Mouse (Mus musculus) kidney, adult 2 months (tissue): ENCODE measurements around the gene Sesn3. TPM values are rescaled to one million over a fixed set of nuclear protein-coding genes. Genes with fewer than 3 reads are reported as not detected.

Experiments used
- DNase-seq: peaks from one replicate; pipeline ENCODE4 v3.0.0; 2021
- H3K27ac ChIP-seq: fragments of 200-500 bp; 2 replicates; pipeline ENCODE4 v1.5.1; 2012; ENCODE audit warnings: low read depth, low read length, control low read depth, inconsistent platforms; ENCODE audit not compliant: insufficient read depth
- H3K27me3 ChIP-seq: fragments of 200-500 bp; replicated peaks from 2 replicates; pipeline ENCODE4 v1.6.1; 2012; ENCODE audit warnings: mild to moderate bottlenecking, moderate library complexity, low read length, inconsistent platforms; ENCODE audit not compliant: control insufficient read depth, insufficient read depth
- H3K36me3 ChIP-seq: fragments of 200-500 bp; 2 replicates; pipeline ENCODE4 v1.6.1; 2012; ENCODE audit warnings: mild to moderate bottlenecking, moderate library complexity, low read length, inconsistent platforms; ENCODE audit not compliant: control insufficient read depth, insufficient read depth
- H3K4me1 ChIP-seq: fragments of 200-500 bp; 2 replicates; pipeline ENCODE4 v1.6.1; 2011; ENCODE audit warnings: low read length; ENCODE audit not compliant: control insufficient read depth, insufficient read depth
- H3K4me3 ChIP-seq: fragments of 200-500 bp; 2 replicates; pipeline ENCODE4 v1.5.1; 2011; ENCODE audit warnings: mild to moderate bottlenecking, low read depth, low read length, control low read depth; ENCODE audit not compliant: insufficient read depth
- CTCF ChIP-seq: fragments of 200-500 bp; conservative IDR thresholded peaks from 2 replicates; pipeline ENCODE4 v1.5.1; 2011; ENCODE audit warnings: low read depth, mild to moderate bottlenecking, control low read depth, low read length, moderate library complexity, mixed read lengths; ENCODE audit not compliant: insufficient read depth, insufficient read length
- POLR2A ChIP-seq: fragments of 200-500 bp; IDR thresholded peaks from one replicate; pipeline ENCODE4 v1.6.1; 2011; ENCODE audit warnings: low read depth, low read length, control low read depth
- WGBS: fragments of 180-500 bp; shearing (Covaris S2); methylation state at CpG from one replicate; pipeline ENCODE4 v1.1.7; 2018; 5-methylcytosine and 5-hydroxymethylcytosine counted together
- polyA plus RNA-seq: library from polyadenylated mRNA; depleted of rRNA; stranded (reverse); fragments of >200 nt; gene quantifications from 2 replicates; pipeline ENCODE4 v1.2.3, GENCODE M21; 2012

The Sesn3 gene
- polyA plus RNA-seq, 1 experiment: 13.0 TPM

DNA sequence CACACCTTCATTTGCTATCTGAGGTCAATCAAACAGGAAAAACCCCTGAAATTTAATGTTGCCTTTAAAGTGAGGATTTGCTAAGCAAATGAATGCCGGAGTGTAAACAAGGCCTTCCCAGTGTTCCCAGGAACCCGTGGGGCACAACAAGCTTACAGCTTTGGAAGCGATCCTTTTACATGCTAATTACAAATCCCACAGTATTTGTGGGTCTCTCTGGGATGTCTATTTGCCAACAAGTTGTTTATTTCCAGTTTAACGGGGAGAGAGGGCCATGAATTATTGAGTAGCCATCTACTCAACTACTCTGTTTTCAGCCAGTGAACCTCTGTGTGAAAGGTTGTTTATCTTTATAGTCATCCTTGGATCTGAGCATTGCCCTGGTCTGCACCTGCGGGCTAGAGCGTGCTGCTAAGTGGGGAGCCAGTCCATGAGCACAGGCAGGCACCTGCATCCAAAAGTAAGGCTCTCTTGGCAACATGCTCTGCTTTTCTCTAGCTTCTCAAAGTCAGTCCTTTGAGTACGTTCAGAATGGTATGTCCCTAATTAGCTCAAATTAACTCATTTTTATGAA, 29.8 kb upstream of the Sesn3 start:
- Histone ChIP-seq H3K4me3 (no peak overlapping the region), H3K27me3 (no peaks in the 10 kb centered on the region), H3K36me3 (no peaks in the 10 kb centered on the region), H3K27ac (no peak overlapping the region), H3K4me1 (no peaks in the 10 kb centered on the region; the same call in 1 of the 2 replicates)
- no peak for DNase-seq
- no peak for TF ChIP-seq POLR2A
- TF ChIP-seq CTCF: no peak
- 64% methylated on average over 7 of the region's 7 CpGs for WGBS

DNA sequence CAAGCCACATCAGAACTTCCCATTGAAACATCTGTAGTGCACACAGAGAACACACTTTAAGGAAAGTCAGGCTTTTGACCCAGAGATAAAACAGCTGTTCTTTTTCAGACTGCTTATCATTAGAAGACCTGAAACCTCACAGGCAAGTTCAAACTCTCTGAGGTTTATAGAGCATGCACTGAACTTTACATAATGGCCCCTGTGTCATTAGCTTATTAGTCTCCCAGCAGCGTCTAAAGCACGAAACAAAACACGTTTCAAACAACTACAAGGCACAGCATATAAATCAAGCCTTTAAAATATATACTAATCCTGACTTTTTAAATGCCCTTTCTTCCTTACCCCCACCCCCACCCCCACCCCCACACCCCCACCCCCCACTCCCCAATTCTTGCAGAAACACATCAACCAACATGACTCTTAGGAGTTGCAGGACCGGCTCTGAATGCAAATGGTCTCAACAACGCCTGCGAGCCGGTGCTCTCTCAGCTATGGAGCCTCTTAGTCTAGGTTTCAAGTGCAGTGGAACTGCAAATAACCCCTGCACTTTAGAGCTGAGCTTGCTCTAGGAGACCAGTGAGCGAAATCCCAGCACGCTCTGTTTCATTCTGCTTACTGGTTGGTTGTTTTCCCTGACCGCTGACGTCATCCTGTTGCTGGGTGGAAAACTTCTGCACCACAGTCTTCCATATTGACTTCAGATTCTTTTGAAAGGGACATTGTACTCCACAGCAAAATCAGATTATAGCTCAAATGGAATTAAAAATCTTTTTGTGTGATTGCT, 28.7 kb upstream of the Sesn3 start:
- H3K27ac ChIP-seq: no peak overlapping the region; the same call in 1 of the 2 replicates

DNA sequence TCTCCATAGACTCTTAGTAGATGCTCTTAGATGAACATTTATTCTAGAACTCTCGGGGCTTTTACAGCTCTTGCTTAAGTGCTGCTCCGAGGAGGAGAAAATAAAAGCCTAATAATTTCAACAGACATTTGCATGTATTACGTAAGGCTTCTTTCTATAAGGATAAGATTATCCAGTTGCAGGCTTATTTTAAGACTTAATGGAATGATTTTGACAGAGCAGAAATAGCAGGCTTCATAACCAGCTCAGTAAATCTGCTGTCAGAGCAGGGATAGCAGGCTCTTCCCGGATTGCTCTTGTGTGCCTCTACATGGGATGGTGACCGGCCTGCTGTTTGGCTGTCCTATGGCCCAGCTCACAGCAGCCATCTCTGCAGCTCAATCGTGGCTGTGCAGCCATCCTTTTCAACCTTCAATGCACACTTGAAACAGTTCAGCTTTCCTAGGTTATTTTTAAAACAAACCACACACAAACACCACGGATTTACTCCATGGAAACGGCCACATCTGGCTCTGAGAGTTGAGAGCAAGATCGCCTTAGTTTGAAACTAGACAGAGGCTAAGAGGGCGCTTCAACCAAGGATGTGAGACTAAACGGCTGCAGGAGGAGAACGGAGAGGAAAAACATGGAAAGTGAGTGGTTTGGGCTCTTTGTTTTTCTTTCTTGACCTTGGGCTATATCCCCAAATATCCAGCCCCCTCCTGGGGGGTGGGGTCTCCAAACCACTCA, 27.2 kb upstream of the Sesn3 start:
- WGBS: 64% methylated on average over 12 of the region's 12 CpGs
- no peaks in the 10 kb centered on the region for H3K36me3 ChIP-seq
- no peaks in the 10 kb centered on the region for H3K27me3 ChIP-seq
- H3K4me1 ChIP-seq: no peaks in the 10 kb centered on the region; the same call in 1 of the 2 replicates
- no peak for DNase-seq
- TF ChIP-seq CTCF (no peak), POLR2A (no peak)
- no peak overlapping the region for H3K27ac ChIP-seq
- no peak overlapping the region for H3K4me3 ChIP-seq

More for the DNA sequence above, 28.7 kb upstream of the Sesn3 start:
- DNase-seq: peak; percentile 67
- H3K27me3 ChIP-seq: no peaks in the 10 kb centered on the region
- WGBS: 34% methylated on average over 11 of the region's 11 CpGs
- TF ChIP-seq CTCF (no peak), POLR2A (no peak)
- no peaks in the 10 kb centered on the region; the same call in 1 of the 2 replicates for H3K4me1 ChIP-seq
- no peak overlapping the region for H3K4me3 ChIP-seq
- no peaks in the 10 kb centered on the region for H3K36me3 ChIP-seq

DNA sequence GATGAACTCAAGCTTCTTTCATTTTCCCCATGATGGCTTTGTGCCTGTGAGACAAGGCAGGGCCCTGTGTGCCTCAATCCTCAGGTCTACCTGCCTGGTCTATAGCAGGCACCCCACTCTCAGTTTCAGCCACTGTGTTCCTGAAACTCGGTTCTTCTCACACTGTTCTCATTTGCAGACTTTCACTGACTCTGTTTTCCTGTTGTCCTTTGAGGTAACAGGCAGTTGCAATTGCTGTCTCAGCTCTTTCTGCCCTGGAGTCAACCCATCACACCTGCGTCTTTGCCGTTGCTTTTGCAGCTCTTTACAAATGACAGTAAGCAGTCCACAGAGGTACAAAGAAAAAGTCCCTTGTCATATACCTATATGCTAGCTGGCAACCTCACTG, 26.7 kb upstream of the Sesn3 start:
- Histone ChIP-seq H3K4me1 (no peaks in the 10 kb centered on the region; the same call in 1 of the 2 replicates), H3K36me3 (no peaks in the 10 kb centered on the region), H3K27ac (no peak overlapping the region), H3K27me3 (no peaks in the 10 kb centered on the region), H3K4me3 (no peak overlapping the region)
- TF ChIP-seq POLR2A: no peak
- no peak for TF ChIP-seq CTCF
- whole genome bisulfite sequencing: 77% methylated on average over 3 of the region's 3 CpGs
- DNase-seq: no peak

DNA sequence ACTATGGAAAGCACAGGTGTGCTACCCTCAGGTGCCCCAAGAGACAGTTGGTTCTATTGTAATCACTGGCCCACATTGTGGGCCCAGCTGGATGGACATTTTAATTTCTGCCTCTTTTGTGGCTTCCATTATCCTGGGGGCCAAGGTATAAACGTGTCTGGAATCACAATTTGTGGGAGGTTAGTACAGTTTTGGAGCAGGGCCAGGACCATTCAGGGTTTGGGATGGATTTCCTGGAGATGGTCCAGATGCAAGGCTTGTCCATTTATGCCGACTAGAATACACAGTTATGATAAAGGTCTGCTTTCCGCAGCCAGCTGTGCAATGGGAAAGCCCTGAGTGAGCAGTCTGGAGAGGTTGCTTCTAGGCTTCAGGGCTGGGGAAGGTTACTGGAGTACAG, 13.7 kb upstream of the Sesn3 start:
- no peak for DNase-seq
- no peak overlapping the region for H3K27ac ChIP-seq
- TF ChIP-seq POLR2A (no peak), CTCF (no peak)
- H3K27me3 ChIP-seq: no peaks in the 10 kb centered on the region
- H3K4me1 ChIP-seq: no peaks in the 10 kb centered on the region
- H3K36me3 ChIP-seq: no peaks in the 10 kb centered on the region
- WGBS: 56% methylated on average over 3 of the region's 3 CpGs
- no peak overlapping the region for H3K4me3 ChIP-seq

DNA sequence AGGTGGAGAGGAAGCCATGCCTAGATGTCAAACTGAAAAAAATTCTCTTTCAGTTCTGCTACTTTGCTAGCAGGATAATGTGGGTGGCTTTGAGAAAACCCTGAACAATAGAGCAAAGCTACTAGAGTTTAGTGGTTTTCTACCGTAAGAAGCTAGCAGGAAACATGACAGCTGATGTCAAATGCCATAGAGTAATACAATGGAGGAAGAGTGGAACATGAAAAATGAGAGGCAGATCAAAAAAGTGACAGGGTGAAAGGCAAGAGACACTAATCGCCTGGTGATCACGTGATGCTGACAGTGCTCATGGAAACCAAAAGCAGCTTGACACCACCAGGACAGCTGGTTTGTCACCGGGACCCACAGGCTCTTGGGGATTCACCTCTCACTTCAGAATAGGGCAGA, 12.3 kb upstream of the Sesn3 start:
- DNase-seq: no peak
- Histone ChIP-seq H3K4me3 (no peak overlapping the region), H3K4me1 (no peaks in the 10 kb centered on the region), H3K27ac (no peak overlapping the region), H3K36me3 (no peaks in the 10 kb centered on the region), H3K27me3 (no peaks in the 10 kb centered on the region)
- WGBS: 65% methylated on average over 4 of the region's 4 CpGs
- TF ChIP-seq POLR2A: no peak
- no peak for TF ChIP-seq CTCF

DNA sequence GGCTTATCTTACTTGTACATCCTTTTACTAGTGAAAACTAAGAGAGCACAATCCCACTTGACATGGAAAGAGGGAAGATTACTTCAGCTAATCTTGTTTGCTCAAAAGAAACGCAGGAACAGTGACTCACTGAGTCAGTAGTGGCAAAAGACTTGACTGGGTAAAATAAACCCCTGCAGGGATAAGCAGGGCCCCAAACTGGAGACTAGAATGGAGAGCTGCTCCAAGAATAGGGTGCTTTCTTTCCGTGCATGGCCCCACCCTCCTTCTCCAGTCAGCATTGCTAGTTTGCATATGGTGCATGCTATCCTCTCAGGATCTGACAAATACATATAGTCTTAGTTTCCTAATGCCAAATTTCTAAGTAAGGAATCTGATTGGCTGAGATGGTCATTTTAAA, 8.4 kb upstream of the Sesn3 start:
- WGBS: 60% methylated on average over 2 of the region's 2 CpGs
- Histone ChIP-seq H3K36me3 (no peaks in the 10 kb centered on the region), H3K27ac (no peak overlapping the region), H3K4me3 (no peak overlapping the region), H3K27me3 (no peaks in the 10 kb centered on the region), H3K4me1 (no peaks in the 10 kb centered on the region)
- DNase-seq: no peak
- TF ChIP-seq CTCF: no peak
- no peak for TF ChIP-seq POLR2A
